Mouse (Mus musculus) liver, embryonic 14.5 days (tissue): ENCODE measurements at regions not wholly inside any gene's neighbourhood (a gene's known extent, or its start where the extent isn't known, plus 50 kb on each side); places are given as distances from the start of the nearest gene placed in this dataset.

Experiments
- CTCF ChIP-seq: IDR thresholded peaks from 2 replicates; pipeline ENCODE4 v1.5.1; 2016; ENCODE audit warnings: antibody characterized with exemption, low read depth, control low read depth
- EP300 ChIP-seq: IDR thresholded peaks from 2 replicates; pipeline ENCODE4 v1.6.1; 2016; ENCODE audit warnings: antibody characterized with exemption, low read depth

DNA sequence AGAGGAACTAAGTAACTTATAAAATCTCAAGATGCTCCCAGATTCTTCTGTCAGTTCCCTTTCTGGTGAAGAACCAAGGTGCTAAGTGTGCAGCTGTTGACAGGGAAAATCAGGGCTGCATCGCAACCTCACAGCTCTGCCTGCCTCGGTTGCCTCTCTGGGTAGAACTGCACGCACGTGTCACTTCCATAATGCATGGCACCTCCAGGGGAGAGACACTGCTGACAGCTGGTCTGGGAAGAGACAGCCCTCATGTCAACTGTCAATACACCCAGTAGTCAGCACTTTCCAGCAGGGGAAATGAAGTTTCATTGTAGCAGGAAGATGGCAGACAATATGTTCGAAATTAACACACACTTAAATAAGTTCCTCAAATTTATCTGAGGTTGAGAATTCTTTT, 376.2 kb upstream of the Nrp1 start:
- TF ChIP-seq EP300, result no peak
- TF ChIP-seq CTCF, result no peak
